Mouse (Mus musculus) MEL (cell line): ENCODE measurements around the gene Zfp668. TPM values are rescaled to one million over a fixed set of nuclear protein-coding genes. Genes with fewer than 3 reads are reported as not detected.
"Not testable (repeated sequence)": the region's sequence is repeated elsewhere in the genome, so short reads cannot be mapped to it uniquely, and the experiment has no call there.

Source experiments
- DNase-seq: peaks from one replicate; pipeline ENCODE4 v3.0.0; 2011; ENCODE audit warnings: low read depth, low spot score
- H3K27ac ChIP-seq: 2 replicates; pipeline ENCODE4 v1.5.1; 2012; ENCODE audit warnings: low read depth, mild to moderate bottlenecking, control low read depth, low read length, moderate library complexity; ENCODE audit not compliant: control insufficient read depth
- H3K27me3 ChIP-seq, 2 experiments: fragments of 150-350 bp in 1 of 2; sonication (generic) in 1 of 2; 2 replicates each; pipeline ENCODE4 v1.6.1; 2012; ENCODE audit warnings: low read length in 2 of 2, mild to moderate bottlenecking in 2 of 2, improper control_type of control experiment in 1 of 2, moderate library complexity in 1 of 2; ENCODE audit not compliant: insufficient read depth in 2 of 2, control insufficient read depth in 1 of 2
- H3K36me3 ChIP-seq, 2 experiments: 2 replicates each; pipeline ENCODE4 v1.6.1; 2012 to 2014; ENCODE audit warnings: low read length in 2 of 2, improper control_type of control experiment in 1 of 2, inconsistent platforms in 1 of 2, mild to moderate bottlenecking in 1 of 2; ENCODE audit not compliant: insufficient read depth in 2 of 2, control insufficient read depth in 1 of 2
- H3K4me1 ChIP-seq, 2 experiments: fragments of 150-350 bp in 1 of 2; sonication (generic) in 1 of 2; 2 replicates each; pipeline ENCODE4 v1.6.1; 2012; ENCODE audit warnings: low read length in 2 of 2, improper control_type of control experiment in 1 of 2, mild to moderate bottlenecking in 1 of 2; ENCODE audit not compliant: insufficient read depth in 2 of 2, control insufficient read depth in 1 of 2
- H3K4me3 ChIP-seq, 2 experiments: fragments of 150-350 bp in 1 of 2; sonication (generic) in 1 of 2; 2 replicates each; pipeline ENCODE4 v1.5.1; 2012; ENCODE audit warnings: low read depth in 2 of 2, low read length in 2 of 2, mild to moderate bottlenecking in 2 of 2, moderate library complexity in 2 of 2, control low read depth in 1 of 2, improper control_type of control experiment in 1 of 2; ENCODE audit not compliant: control insufficient read depth in 1 of 2, insufficient read depth in 1 of 2
- H3K79me2 ChIP-seq: 2 replicates; pipeline ENCODE4 v1.6.1; 2012; ENCODE audit warnings: mild to moderate bottlenecking, low read length, moderate library complexity; ENCODE audit not compliant: control insufficient read depth, poor library complexity, insufficient read depth
- H3K9ac ChIP-seq: 2 replicates; pipeline ENCODE4 v1.6.1; 2012; ENCODE audit warnings: low read depth, mild to moderate bottlenecking, control low read depth, low read length, moderate library complexity; ENCODE audit not compliant: control insufficient read depth, poor library complexity, severe bottlenecking
- H3K9me3 ChIP-seq: fragments of 150-350 bp; sonication (generic); replicated peaks from 2 replicates; pipeline ENCODE4 v1.6.1; 2012; ENCODE audit warnings: mild to moderate bottlenecking, low read length, improper control_type of control experiment, moderate library complexity; ENCODE audit not compliant: insufficient read depth
- BHLHE40 ChIP-seq: IDR thresholded peaks from 2 replicates; pipeline ENCODE4 v1.6.1; 2012; ENCODE audit warnings: low read depth, mild to moderate bottlenecking, inconsistent platforms, low read length, improper control_type of control experiment, borderline replicate concordance
- CTCF ChIP-seq, 3 experiments: IDR thresholded peaks in 2 of 3; conservative IDR thresholded peaks in 1 of 3; 2 replicates each; pipeline ENCODE4 v1.5.1; 2011 to 2012; ENCODE audit warnings: low read length in 3 of 3, low read depth in 2 of 3, mild to moderate bottlenecking in 2 of 3, improper control_type of control experiment in 1 of 3, inconsistent platforms in 1 of 3, mixed read lengths in 1 of 3, moderate library complexity in 1 of 3; ENCODE audit not compliant: control insufficient read depth in 1 of 3, insufficient read depth in 1 of 3, poor library complexity in 1 of 3, severe bottlenecking in 1 of 3
- E2F4 ChIP-seq: IDR thresholded peaks from 2 replicates; pipeline ENCODE4 v1.6.1; 2011; ENCODE audit warnings: low read depth, low read length, improper control_type of control experiment, borderline replicate concordance
- EP300 ChIP-seq, 2 experiments: IDR thresholded peaks; 2 replicates each; pipeline ENCODE4 v1.6.1; 2011; ENCODE audit warnings: improper control_type of control experiment in 2 of 2, low read length in 2 of 2, low read depth in 1 of 2, mild to moderate bottlenecking in 1 of 2
- GATA1 ChIP-seq: IDR thresholded peaks from 2 replicates; pipeline ENCODE4 v1.6.1; 2011; ENCODE audit warnings: low read depth, low read length, improper control_type of control experiment
- MAX ChIP-seq: IDR thresholded peaks from 2 replicates; pipeline ENCODE4 v1.6.1; 2011; ENCODE audit warnings: low read length, improper control_type of control experiment
- MYB ChIP-seq: IDR thresholded peaks from 2 replicates; pipeline ENCODE4 v1.6.1; 2011; ENCODE audit warnings: mild to moderate bottlenecking, low read depth, low read length, improper control_type of control experiment
- NRF1 ChIP-seq: IDR thresholded peaks from 2 replicates; pipeline ENCODE4 v1.6.1; 2014; ENCODE audit warnings: low read depth, mild to moderate bottlenecking, inconsistent platforms, low read length, improper control_type of control experiment, moderate library complexity; ENCODE audit not compliant: poor library complexity, insufficient read depth, severe bottlenecking
- POLR2AphosphoS5 ChIP-seq: IDR thresholded peaks from 2 replicates; pipeline ENCODE4 v1.6.1; 2012; ENCODE audit warnings: low read depth, borderline replicate concordance, mild to moderate bottlenecking, inconsistent platforms, low read length, moderate library complexity, mixed read lengths
- TBP ChIP-seq: IDR thresholded peaks from 2 replicates; pipeline ENCODE4 v1.8.0; 2011; ENCODE audit warnings: low read depth, low read length, improper control_type of control experiment
- TCF12 ChIP-seq: IDR thresholded peaks from 2 replicates; pipeline ENCODE4 v1.6.1; 2014; ENCODE audit warnings: low read depth, mild to moderate bottlenecking, inconsistent platforms, low read length, improper control_type of control experiment, moderate library complexity
- UBTF ChIP-seq: IDR thresholded peaks from 2 replicates; pipeline ENCODE4 v1.6.1; 2012; ENCODE audit warnings: low read depth, mild to moderate bottlenecking, inconsistent platforms, low read length, improper control_type of control experiment, moderate library complexity, borderline replicate concordance; ENCODE audit not compliant: insufficient read depth
- USF1 ChIP-seq: IDR thresholded peaks from 2 replicates; pipeline ENCODE4 v1.6.1; 2014; ENCODE audit warnings: low read depth, mild to moderate bottlenecking, inconsistent platforms, low read length, improper control_type of control experiment, moderate library complexity
- USF2 ChIP-seq, 2 experiments: IDR thresholded peaks; 2 replicates each; pipeline ENCODE4 v1.6.1; 2011 to 2012; ENCODE audit warnings: improper control_type of control experiment in 2 of 2, low read length in 2 of 2, borderline replicate concordance in 1 of 2, inconsistent platforms in 1 of 2, low read depth in 1 of 2, mild to moderate bottlenecking in 1 of 2; ENCODE audit not compliant: insufficient read depth in 1 of 2
- ZNF384 ChIP-seq: IDR thresholded peaks from 2 replicates; pipeline ENCODE4 v1.6.1; 2012; ENCODE audit warnings: low read depth, mild to moderate bottlenecking, inconsistent platforms, low read length, improper control_type of control experiment
- polyA plus RNA-seq, 2 experiments: library from polyadenylated mRNA; stranded (reverse) in 1 of 2; unstranded in 1 of 2; fragments of >175 nt in 1 of 2; fragments of >200 nt in 1 of 2; gene quantifications; 2 replicates each; pipeline versions ENCODE4 v1.2.1 to v1.2.4; 2012; ENCODE audit warnings: low replicate concordance in 2 of 2, low read depth in 1 of 2; ENCODE audit not compliant: insufficient read length in 2 of 2, insufficient read depth in 1 of 2, missing spikeins in 1 of 2
- total RNA-seq: library from RNA; depleted of rRNA; stranded (reverse); fragments of 300-350 nt; gene quantifications from 2 replicates; pipeline ENCODE4 v1.2.3, GENCODE M21; 2012

Zfp668 gene
- total and polyA plus RNA-seq, 3 experiments: 9.1 to 15.6 TPM; not detected in 1

DNA sequence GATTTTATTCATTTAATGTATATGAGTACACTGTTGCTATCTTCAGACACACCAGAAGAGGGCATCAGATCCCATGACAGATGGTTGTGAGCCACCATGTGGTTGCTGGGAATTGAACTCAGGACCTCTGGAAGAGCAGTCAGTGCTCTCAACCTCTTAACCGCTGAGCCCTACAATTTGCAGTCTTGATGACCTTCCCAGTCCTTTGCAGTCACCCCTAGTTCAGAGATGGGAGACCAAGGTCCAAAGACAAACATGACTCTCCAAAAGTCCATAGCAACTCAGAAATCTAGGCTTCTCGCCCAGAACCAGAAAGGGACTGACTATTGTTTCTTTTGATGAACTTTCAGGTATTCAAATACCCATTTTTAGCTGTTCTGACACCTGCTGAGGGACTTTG lies 36.6 kb downstream of the Zfp668 start:
- H3K9me3 ChIP-seq, H3K4me3 ChIP-seq: not testable (repeated sequence)
- peak in 1 of 3 experiments; percentile 17; a peak in 1 of 6 replicates for TF ChIP-seq CTCF (IDR thresholded peaks at IDR 0.05 in 2 of 3, conservative IDR thresholded peaks at IDR 0.05 in 1 of 3; ENCODE audit: control insufficient read depth in 1 of 3, insufficient read depth in 1 of 3, low read depth in 2 of 3, low read length in 3 of 3, poor library complexity in 1 of 3, severe bottlenecking in 1 of 3)
- TF ChIP-seq, all 39 proteins: peak for 1; not testable (repeated sequence) for 38
- H3K36me3 ChIP-seq, H3K79me2 ChIP-seq, H3K27me3 ChIP-seq, H3K4me1 ChIP-seq: not testable (repeated sequence)
- H3K27ac ChIP-seq: peak overlapping the region; percentile 98
- DNase-seq: peak; percentile 27
- H3K9ac ChIP-seq: peak overlapping the region; percentile 99; the same call in 1 of the 2 replicates

DNA sequence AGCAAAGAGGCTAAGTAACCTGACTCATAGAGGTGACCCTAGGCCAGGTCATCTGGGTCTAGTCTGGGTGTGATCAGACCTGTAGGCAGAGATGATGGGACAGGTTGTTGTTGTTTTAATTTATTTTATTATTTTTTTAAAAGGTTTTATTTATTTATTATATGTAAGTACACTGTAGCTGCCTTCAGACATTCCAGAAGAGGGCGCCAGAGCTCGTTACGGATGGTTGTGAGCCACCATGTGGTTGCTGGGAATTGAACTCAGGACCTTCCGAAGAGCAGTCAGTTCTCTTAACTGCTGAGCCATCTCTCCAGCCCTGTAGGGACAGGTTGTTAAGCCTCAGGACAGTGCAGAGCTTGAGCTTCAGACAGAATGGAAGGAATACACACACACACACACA lies 38.8 kb downstream of the Zfp668 start:
- not testable (repeated sequence) for H3K27ac ChIP-seq

DNA sequence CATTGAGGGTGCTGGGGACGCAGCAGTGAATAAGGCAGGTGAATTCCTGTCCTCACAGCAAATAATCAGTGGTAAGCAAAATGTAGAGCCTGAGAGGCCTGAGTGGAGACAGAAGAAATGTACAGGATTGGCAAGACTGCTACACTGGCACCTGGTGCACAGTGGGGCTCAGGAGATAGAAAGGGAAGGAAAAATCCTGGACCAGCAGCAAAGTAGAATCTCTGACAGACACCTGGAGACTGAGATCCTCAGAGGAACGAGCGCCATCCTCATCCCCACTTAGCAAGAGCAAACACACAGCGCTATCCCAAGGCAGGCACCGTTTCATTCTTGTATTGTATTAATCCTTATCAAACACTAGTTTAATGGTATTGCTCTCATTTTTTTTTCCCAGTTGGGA lies 39.2 kb downstream of the Zfp668 start:
- DNase-seq: no peak
- no peaks in the 10 kb centered on the region for H3K9me3 ChIP-seq
- 0 out of 4 replicates have a peak, but pooled peaks cover 0 to 6% of the 10 kb centered on the region in 2 experiments for H3K4me1 ChIP-seq
- H3K79me2 ChIP-seq: peaks cover 7% of the 10 kb centered on the region; the same call in 1 of the 2 replicates
- H3K4me3 ChIP-seq: no peak overlapping the region
- H3K27ac ChIP-seq: no peak overlapping the region
- H3K27me3 ChIP-seq: no peaks in the 10 kb centered on the region; a peak in 3 of 4 replicates
- TF ChIP-seq USF2 (IDR thresholded peaks at IDR 0.05; ENCODE audit: borderline replicate concordance in 1 of 2, insufficient read depth in 1 of 2, low read depth in 1 of 2, low read length in 2 of 2) (no peak), TCF12 (no peak), EP300 (IDR thresholded peaks at IDR 0.05; ENCODE audit: low read depth in 1 of 2, low read length in 2 of 2) (no peak), CTCF (IDR thresholded peaks at IDR 0.05 in 2 of 3, conservative IDR thresholded peaks at IDR 0.05 in 1 of 3; ENCODE audit: control insufficient read depth in 1 of 3, insufficient read depth in 1 of 3, low read depth in 2 of 3, low read length in 3 of 3, poor library complexity in 1 of 3, severe bottlenecking in 1 of 3) (no peak), BHLHE40 (no peak), MAX (no peak), TBP (no peak), UBTF (no peak), E2F4 (no peak), POLR2AphosphoS5 (no peak), GATA1 (no peak), MYB (no peak), USF1 (no peak), NRF1 (no peak), ZNF384 (no peak)
- H3K36me3 ChIP-seq: 0 out of 4 replicates have a peak, but pooled peaks cover 0 to 4% of the 10 kb centered on the region in 2 experiments
- H3K9ac ChIP-seq: no peak overlapping the region

More for the DNA sequence above, 38.8 kb downstream of the Zfp668 start:
- not testable (repeated sequence) for H3K9me3 ChIP-seq, H3K4me1 ChIP-seq, H3K9ac ChIP-seq
- TF ChIP-seq CTCF (IDR thresholded peaks at IDR 0.05 in 2 of 3, conservative IDR thresholded peaks at IDR 0.05 in 1 of 3; ENCODE audit: control insufficient read depth in 1 of 3, insufficient read depth in 1 of 3, low read depth in 2 of 3, low read length in 3 of 3, poor library complexity in 1 of 3, severe bottlenecking in 1 of 3): peak in 2 of 3 experiments; percentile 10 to 34; a peak in 3 of 6 replicates
- TF ChIP-seq, all 39 proteins: peak for 1; not testable (repeated sequence) for 38
- H3K36me3 ChIP-seq, H3K27me3 ChIP-seq, H3K79me2 ChIP-seq, H3K4me3 ChIP-seq: not testable (repeated sequence)
- DNase-seq: peak; percentile 35
